Mouse (Mus musculus) lung, embryonic 15.5 days (tissue): ENCODE results near the gene Epgn. TPM values are rescaled to one million over a fixed set of nuclear protein-coding genes. Genes with fewer than 3 reads are reported as not detected.
A peak's percentile ranks its signal among the peaks of the same experiment; 100 is the strongest.

ENCODE experiments used
- ATAC-seq: fragments of 200-750 bp; cut with Nextera tagmentation; 2 replicates; pipeline ENCODE4 v1.8.0; 2017; ENCODE audit warnings: moderate number of reproducible peaks, borderline replicate concordance; ENCODE audit not compliant: low FRiP score, low TSS enrichment; ENCODE audit errors: extremely low read depth
- H3K27ac ChIP-seq: fragments of 300-500 bp; sonication (generic); 2 replicates; pipeline ENCODE4 v1.5.1; 2015; ENCODE audit warnings: moderate library complexity, mild to moderate bottlenecking, inconsistent platforms
- H3K27me3 ChIP-seq: fragments of 300-500 bp; sonication (generic); 2 replicates; pipeline ENCODE4 v1.6.1; 2015; ENCODE audit warnings: inconsistent platforms
- H3K36me3 ChIP-seq: fragments of 300-500 bp; sonication (generic); 2 replicates; pipeline ENCODE4 v1.6.1; 2015; ENCODE audit warnings: inconsistent platforms
- H3K4me1 ChIP-seq: fragments of 300-500 bp; sonication (generic); 2 replicates; pipeline ENCODE4 v1.6.1; 2015; ENCODE audit warnings: inconsistent platforms
- H3K4me2 ChIP-seq: fragments of 300-500 bp; sonication (generic); 2 replicates; pipeline ENCODE4 v1.6.1; 2015; ENCODE audit warnings: inconsistent platforms, mild to moderate bottlenecking, moderate library complexity
- H3K4me3 ChIP-seq: fragments of 300-500 bp; sonication (generic); 2 replicates; pipeline ENCODE4 v1.5.1; 2015; ENCODE audit warnings: mild to moderate bottlenecking, inconsistent platforms
- H3K9ac ChIP-seq: fragments of 300-500 bp; sonication (generic); 2 replicates; pipeline ENCODE4 v1.6.1; 2015; ENCODE audit warnings: inconsistent platforms
- H3K9me3 ChIP-seq: fragments of 300-500 bp; sonication (generic); 2 replicates; pipeline ENCODE4 v1.6.1; 2016; ENCODE audit warnings: inconsistent platforms
- WGBS: fragments of 180-500 bp; shearing (Covaris S2); methylation state at CpG from one replicate; pipeline ENCODE4 v1.1.7; 2015; 5-methylcytosine and 5-hydroxymethylcytosine counted together
- polyA plus RNA-seq: library from polyadenylated mRNA; unstranded; fragments of >200 nt; fragmentation: Nextera tagmentation; extraction: Ambion mirVana; gene quantifications from 2 replicates; pipeline ENCODE4 v1.2.1, GENCODE M21; 2015

Gene Epgn
- polyA plus RNA-seq, 1 experiment from 2014 or later = 0.16 TPM

DNA sequence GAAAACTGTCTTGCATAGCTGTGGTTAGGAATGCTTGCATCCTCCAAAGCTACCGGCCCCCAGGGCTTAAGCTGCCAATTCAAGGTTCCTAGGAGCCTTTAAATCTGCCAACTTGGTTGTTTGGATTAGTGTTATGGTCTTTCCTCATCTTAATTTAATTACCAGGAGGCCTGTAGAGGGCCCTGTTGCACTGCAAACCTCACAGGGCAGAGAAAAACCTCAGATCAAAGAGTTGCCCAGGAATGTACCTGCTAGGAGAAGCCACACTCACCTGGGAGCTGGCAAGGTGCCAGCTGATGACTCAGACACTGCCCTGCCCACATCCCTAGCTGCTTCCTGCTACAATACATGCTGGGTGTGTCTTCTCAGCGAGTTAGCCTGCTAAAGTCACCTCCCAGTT, 11.3 kb downstream of the Epgn start:
- peak; percentile 79; the same call in 1 of the 2 replicates for ATAC-seq

DNA sequence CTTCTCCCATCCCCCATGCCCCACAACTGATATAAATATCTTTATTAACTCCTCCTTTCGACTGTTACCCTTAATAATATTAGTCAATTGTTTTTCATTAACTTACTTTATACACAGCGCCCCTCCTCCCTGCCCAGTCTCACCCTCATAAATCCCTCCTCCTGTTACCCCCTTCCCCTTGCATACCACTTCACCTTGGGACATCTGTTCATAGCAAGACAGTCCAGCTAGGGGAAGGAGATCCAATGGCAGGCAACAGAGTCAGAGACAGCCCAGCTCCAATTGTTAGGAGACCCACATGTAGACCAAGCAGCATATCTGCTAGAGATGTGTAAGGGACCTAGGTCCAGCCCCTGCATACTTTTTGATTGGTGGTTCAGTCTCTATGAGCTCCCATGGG, 11.7 kb downstream of the Epgn start:
- Histone ChIP-seq H3K9me3 (no peaks in the 10 kb centered on the region), H3K27ac (no peak overlapping the region), H3K4me1 (peaks cover 6% of the 10 kb centered on the region; the same call in 1 of the 2 replicates), H3K36me3 (no peaks in the 10 kb centered on the region), H3K27me3 (no peaks in the 10 kb centered on the region), H3K9ac (no peak overlapping the region), H3K4me3 (no peak overlapping the region), H3K4me2 (no peak overlapping the region)
- peak; percentile 11; the same call in 1 of the 2 replicates for ATAC-seq
- 69% methylated on average over 2 of the region's 2 CpGs for WGBS

More for the DNA sequence above, 11.3 kb downstream of the Epgn start:
- Histone ChIP-seq H3K36me3 (no peaks in the 10 kb centered on the region), H3K9me3 (no peaks in the 10 kb centered on the region), H3K4me2 (no peak overlapping the region), H3K4me3 (no peak overlapping the region), H3K9ac (no peak overlapping the region), H3K27me3 (no peaks in the 10 kb centered on the region), H3K4me1 (peaks cover 6% of the 10 kb centered on the region; the same call in 1 of the 2 replicates), H3K27ac (no peak overlapping the region)
- WGBS = 12% methylated on average over 2 of the region's 2 CpGs

DNA sequence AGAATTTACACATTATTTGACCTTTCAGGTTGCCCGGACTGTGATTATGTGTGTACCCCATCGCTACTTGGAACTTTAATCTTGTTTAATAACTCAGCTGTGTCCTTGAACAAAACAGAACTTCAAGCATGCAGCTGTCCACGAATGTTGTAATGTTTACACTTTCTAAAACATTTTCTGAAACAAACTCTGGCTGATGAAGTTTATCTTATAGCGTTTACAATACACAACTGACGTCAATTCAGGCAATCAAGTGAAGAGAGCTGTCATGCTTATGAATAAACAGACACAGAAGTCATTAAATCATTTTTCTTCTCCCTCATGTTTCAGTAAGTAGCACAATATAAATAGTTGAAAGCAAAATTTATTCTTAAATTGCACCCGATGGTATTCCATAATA, 20.7 kb downstream of the Epgn start:
- peak; percentile 49; the same call in 1 of the 2 replicates for ATAC-seq
- H3K4me1 ChIP-seq = no peaks in the 10 kb centered on the region
- H3K36me3 ChIP-seq = no peaks in the 10 kb centered on the region
- no peak overlapping the region for H3K4me3 ChIP-seq
- H3K27me3 ChIP-seq = no peaks in the 10 kb centered on the region
- no peak overlapping the region for H3K27ac ChIP-seq
- H3K9me3 ChIP-seq = no peaks in the 10 kb centered on the region
- no peak overlapping the region for H3K9ac ChIP-seq
- WGBS = 40% methylated on average over 6 of the region's 6 CpGs
- H3K4me2 ChIP-seq = no peak overlapping the region

DNA sequence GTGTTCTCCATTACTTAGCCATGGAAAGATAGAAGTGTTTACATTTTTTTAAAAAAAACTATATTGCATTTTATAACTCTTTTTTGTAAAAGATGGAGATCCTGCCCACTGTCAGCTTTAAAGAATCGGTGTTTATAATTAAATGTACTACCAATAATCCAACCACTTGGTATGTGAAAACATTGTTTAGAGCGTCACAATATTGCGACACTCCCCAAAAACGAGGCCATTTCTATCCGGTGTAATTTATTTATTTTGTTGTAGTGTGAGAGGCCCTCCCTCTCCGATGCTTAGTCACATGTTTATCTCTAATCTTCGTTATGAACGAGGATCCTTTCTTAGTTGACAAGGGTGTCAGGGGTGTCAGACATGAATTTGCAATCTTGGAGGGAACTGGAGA, 21.1 kb downstream of the Epgn start:
- Histone ChIP-seq H3K9me3 (no peaks in the 10 kb centered on the region), H3K27ac (no peak overlapping the region), H3K36me3 (no peaks in the 10 kb centered on the region), H3K4me3 (no peak overlapping the region), H3K4me2 (peak overlapping the region; percentile 4; the same call in 1 of the 2 replicates), H3K27me3 (no peaks in the 10 kb centered on the region), H3K4me1 (no peaks in the 10 kb centered on the region), H3K9ac (no peak overlapping the region)
- no peak for ATAC-seq
- 48% methylated on average over 8 of the region's 8 CpGs for WGBS

DNA sequence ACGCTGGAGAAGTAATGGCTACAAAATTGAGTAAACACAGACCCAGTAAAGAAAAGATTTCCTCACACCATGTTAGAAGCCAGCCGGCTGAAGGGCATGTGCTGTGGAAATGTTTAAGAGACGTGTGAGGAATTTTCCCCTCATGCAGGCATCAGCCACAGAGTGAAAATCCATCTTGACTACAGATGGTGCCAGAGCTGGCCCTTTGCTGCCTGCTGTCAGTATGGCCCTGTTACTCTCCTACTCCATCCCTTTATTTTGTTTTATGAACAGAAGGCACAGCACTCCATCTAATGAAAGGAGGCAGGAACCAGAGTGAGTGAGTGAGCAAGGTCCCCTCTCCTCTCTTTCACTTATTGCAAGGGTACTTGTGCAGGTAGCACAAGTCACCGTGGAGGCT, 45.1 kb downstream of the Epgn start:
- no peaks in the 10 kb centered on the region for H3K9me3 ChIP-seq
- WGBS = 42% methylated on average over 4 of the region's 4 CpGs
- no peak overlapping the region for H3K27ac ChIP-seq
- H3K27me3 ChIP-seq = peaks cover 18% of the 10 kb centered on the region
- no peaks in the 10 kb centered on the region for H3K36me3 ChIP-seq
- H3K4me1 ChIP-seq = peaks cover 14% of the 10 kb centered on the region
- ATAC-seq = no peak
- no peak overlapping the region for H3K4me2 ChIP-seq
- H3K9ac ChIP-seq = no peak overlapping the region
- no peak overlapping the region for H3K4me3 ChIP-seq

DNA sequence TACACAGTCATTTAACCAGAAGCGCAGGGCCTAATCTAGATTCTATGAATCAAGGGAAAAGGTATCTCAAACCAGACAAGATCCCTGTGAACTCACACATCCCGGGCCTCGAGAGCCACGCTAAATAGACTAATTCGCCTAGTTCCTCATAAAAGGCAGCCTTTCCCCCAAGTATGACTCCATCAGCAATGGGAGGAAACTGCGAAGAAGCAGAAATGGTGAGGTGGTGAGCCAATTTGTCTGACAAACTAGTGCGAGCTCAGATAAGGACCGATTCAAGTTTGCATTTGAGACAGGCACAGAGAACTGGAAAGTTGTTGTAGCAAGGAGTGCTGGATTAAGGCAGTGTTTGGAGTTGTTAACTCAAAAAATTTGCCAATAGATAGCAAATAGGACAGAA, 46.4 kb downstream of the Epgn start:
- Histone ChIP-seq H3K9ac (no peak overlapping the region), H3K9me3 (no peaks in the 10 kb centered on the region), H3K36me3 (no peaks in the 10 kb centered on the region), H3K27me3 (peaks cover 18% of the 10 kb centered on the region), H3K4me1 (peaks cover 14% of the 10 kb centered on the region), H3K4me3 (no peak overlapping the region), H3K4me2 (peak overlapping the region; percentile 75), H3K27ac (no peak overlapping the region)
- ATAC-seq = no peak
- WGBS = 54% methylated on average over 8 of the region's 8 CpGs

DNA sequence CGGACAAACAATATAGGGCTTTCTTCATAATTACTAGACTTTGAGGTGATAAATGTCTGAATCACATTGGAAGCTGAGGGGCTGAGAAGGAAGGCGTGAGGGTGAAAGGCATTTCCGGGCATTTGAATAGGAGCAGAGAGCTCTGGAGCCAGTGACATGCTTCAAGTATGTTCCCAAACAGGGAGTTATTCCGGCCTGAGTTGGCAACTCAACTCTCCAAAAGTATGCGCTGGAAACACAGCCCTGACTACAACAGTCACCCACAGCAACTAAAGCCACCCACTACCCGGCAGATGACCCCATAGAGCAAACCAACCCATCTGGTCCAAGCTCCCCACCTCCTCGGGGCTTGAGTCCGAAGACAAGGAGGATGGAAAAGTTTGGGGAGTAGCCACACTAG, 46.8 kb downstream of the Epgn start:
- H3K27me3 ChIP-seq = peaks cover 18% of the 10 kb centered on the region
- no peaks in the 10 kb centered on the region for H3K36me3 ChIP-seq
- peaks cover 14% of the 10 kb centered on the region for H3K4me1 ChIP-seq
- no peak overlapping the region for H3K27ac ChIP-seq
- 10% methylated on average over 8 of the region's 8 CpGs for WGBS
- peak overlapping the region; percentile 39 for H3K4me3 ChIP-seq
- ATAC-seq = 0 out of 2 replicates have a peak, but pooled peaks have one; percentile 42
- peak overlapping the region; percentile 75 for H3K4me2 ChIP-seq
- H3K9ac ChIP-seq = no peak overlapping the region
- no peaks in the 10 kb centered on the region for H3K9me3 ChIP-seq

DNA sequence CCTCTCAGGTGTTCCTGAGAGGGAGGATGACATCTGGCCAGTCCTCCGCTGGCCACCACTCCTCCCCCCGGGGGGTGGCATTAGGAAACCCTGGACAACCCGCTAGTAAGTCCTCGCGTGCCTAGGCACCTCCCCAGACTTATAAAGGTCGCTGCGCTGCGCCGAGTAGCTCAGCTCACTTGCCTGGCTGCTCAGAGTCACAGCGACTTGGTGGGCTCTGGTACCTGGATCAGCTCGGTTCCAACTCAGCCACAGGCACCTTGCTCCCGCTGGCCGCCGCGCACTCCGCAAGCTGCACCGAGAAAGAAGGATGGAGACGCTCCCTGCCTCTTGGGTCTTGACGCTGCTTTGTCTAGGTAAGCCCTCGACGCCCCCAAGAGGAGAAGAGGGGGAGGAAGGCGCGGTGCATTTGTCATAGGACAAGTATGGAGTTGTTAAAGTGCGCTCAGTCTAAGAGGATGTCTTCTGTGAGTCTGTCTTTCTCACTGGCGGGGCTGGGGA, 47.2 kb downstream of the Epgn start, which contains the start of gene Ereg:
Gene Ereg (plus strand): TSS at position 173 of the 501 bp plus-strand sequence.
- WGBS = under 1% methylated on average over 25 of the region's 25 CpGs
- H3K9ac ChIP-seq = no peak within 1 kb of the TSS
- H3K4me2 ChIP-seq = peak within 1 kb of the TSS; percentile 75

DNA sequence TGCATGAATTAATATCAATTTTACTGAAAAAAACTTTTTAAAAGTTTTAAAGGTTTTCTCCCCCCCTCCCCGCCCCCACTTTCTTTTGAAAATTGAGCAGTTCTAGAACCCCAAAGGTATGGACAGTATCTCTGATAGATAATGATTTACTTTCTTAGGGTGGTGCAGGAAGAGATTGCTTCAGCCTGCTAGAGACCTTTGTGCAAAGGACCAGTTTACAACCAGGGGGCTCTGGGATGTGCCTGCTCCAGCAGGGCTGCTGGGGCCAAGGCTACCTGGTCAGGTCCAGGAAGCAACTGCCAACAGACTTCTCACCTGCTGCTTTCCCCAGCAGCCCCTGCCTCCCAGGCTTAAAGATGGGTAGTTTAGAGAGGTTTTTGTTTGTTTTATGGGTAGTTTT, 47.8 kb downstream of the Epgn start:
- H3K9me3 ChIP-seq = no peaks in the 10 kb centered on the region
- no peak for ATAC-seq
- peak overlapping the region; percentile 75 for H3K4me2 ChIP-seq
- no peak overlapping the region for H3K9ac ChIP-seq
- H3K36me3 ChIP-seq = no peaks in the 10 kb centered on the region
- H3K4me3 ChIP-seq = peak overlapping the region; percentile 39
- H3K4me1 ChIP-seq = peaks cover 14% of the 10 kb centered on the region
- H3K27me3 ChIP-seq = peaks cover 18% of the 10 kb centered on the region
- H3K27ac ChIP-seq = no peak overlapping the region
- WGBS = 23% methylated on average over 1 of the region's 1 CpGs

More for the DNA sequence above, 47.2 kb downstream of the Epgn start, which contains the start of gene Ereg:
- Histone ChIP-seq H3K36me3 (no peaks in the 10 kb centered on the region), H3K4me1 (peaks cover 14% of the 10 kb centered on the region), H3K4me3 (peak within 1 kb of the TSS; percentile 39), H3K27ac (no peak within 1 kb of the TSS), H3K27me3 (peaks cover 18% of the 10 kb centered on the region), H3K9me3 (no peaks in the 10 kb centered on the region)
- ATAC-seq = peak; percentile 46; the same call in 1 of the 2 replicates

DNA sequence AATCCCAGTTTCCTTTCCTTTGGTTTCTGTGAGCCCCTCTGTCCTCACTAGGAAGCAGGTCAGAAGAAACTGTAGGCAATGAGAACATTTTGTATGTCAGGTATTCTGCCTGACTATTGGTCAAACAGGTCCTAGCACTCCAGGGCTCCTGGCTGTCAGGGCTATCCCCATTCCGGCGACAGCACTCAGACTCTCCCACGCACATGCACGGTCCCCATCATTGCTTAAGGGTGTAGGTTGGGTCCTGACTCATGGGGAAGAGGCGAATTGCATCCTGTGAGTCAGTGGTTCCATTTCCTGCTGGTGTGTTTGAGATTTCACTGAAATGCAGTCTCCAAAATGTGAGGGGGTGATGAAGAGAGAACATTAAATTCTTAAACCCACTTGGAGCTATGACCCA, 55.8 kb downstream of the Epgn start:
- WGBS = 73% methylated on average over 5 of the region's 5 CpGs
- H3K27ac ChIP-seq = no peak overlapping the region
- H3K36me3 ChIP-seq = no peaks in the 10 kb centered on the region
- H3K9ac ChIP-seq = no peak overlapping the region
- H3K4me1 ChIP-seq = no peaks in the 10 kb centered on the region
- H3K9me3 ChIP-seq = no peaks in the 10 kb centered on the region
- H3K27me3 ChIP-seq = no peaks in the 10 kb centered on the region
- H3K4me2 ChIP-seq = no peak overlapping the region
- no peak overlapping the region for H3K4me3 ChIP-seq
- no peak for ATAC-seq
